Mouse (Mus musculus): ENCODE data around the gene Kcnj6.

The Kcnj6 gene

DNA sequence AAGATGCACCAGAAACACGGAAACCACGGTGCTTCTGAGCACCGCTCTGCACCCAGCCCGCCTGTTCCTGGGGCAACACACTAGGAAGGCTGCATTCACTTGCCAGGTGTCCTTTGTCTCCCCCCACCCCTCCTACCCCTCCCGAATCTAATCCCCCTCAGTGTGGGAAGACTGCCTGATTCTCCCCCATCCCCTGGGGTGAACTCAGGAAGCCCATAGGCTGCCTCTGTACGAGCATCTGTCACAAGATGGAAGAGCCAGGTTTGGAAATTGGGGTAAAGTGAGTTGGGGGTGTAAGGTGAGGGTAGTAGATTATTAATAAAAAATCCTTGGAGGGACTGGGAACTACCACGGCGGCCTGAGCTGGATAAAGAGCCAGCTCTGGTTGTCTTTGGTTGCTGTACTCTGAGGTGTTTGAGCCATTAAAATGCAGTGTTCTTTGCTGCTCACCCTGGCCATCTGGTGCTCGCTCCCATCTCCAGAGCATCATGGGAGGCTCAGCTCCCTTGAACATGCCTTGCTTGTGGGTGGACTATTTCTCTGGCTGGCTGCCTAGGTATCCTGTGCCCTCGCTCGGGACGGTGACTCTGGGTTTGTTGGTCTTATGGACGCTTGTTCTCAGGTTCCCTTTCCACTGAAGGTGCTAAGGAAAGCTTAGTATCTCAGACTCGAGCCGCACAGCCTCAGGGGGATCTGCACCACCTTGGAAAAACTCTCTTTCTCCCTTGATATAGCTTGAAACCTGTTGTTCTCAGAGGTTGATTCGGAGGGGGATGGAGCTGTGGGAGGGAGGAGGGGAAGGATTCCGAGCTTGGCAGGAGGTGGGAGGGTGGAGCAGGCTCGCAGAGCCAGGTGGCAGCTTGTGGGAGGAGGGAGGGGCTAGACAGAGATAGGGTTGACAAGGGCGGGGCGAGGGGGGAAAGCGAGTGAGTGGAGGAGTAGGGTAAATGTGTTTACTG lies 65.9 kb downstream of the Kcnj6 start:
- peak; percentile 4 for DNase-seq (ENCODE audit: low spot score)

GRCm38 (mm10) chr16:94925364-94925763 lies 72.1 kb downstream of the Kcnj6 start:
- no peak for DNase-seq (ENCODE audit: low spot score)

DNA sequence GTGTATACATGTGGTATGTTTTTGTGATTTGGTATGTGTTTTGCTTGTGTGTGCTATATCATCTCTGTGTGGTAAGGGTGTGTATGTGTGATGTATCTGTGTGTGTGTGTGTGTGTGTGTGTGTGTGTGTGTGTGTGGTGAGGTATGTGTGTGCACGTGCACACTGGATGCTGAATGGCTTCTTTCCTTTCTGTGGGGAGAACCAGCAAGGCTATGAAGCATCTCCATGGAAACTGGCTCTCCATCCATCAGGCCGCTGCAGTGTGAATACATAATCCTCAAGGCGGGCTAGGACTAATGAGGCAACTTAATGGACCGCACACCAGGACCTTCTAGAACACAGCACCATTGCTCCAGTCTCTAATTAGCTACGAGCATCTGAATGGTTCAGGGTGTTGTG lies 78.3 kb downstream of the Kcnj6 start:
- DNase-seq (ENCODE audit: low spot score): no peak

DNA sequence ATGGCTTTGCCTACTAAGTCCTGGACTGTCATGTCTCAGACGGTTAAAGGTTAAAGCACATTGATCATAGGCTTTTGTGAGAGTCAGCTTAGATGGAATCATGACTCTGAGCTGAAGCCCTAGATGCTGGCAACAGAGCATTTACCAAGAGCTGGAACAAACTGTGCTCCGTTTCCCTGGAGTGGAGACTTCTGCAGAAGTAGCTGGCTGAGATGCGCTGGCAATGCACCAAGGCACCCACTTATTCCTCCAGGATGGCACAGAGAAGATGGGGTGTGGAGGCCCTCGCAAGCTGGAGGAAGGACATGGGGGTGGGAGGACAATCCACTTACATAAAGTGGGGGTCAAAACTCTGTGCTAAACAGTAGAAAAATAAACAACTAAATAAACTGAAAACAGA lies 91.5 kb downstream of the Kcnj6 start:
- DNase-seq (ENCODE audit: low spot score): no peak

DNA sequence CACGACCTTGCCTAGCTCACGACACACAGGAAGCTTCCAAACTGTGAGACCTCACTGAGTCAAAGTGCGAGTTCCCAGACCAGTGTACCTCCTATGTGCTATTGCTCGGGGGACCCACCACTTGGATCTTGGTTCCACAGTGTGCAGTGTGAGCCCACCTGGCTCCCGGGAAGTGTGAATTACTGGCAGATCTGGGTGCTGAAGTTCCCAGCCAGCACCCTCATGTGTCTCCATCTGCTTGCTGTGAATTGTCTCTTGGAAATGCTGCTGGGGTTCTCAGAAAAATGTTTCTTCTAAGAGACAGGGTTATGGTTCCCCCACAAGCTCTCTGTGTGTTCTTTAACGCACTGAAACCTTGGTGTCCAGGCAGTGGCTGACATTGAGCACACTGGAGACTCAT lies 98.7 kb downstream of the Kcnj6 start:
- no peak for DNase-seq (ENCODE audit: low spot score)

DNA sequence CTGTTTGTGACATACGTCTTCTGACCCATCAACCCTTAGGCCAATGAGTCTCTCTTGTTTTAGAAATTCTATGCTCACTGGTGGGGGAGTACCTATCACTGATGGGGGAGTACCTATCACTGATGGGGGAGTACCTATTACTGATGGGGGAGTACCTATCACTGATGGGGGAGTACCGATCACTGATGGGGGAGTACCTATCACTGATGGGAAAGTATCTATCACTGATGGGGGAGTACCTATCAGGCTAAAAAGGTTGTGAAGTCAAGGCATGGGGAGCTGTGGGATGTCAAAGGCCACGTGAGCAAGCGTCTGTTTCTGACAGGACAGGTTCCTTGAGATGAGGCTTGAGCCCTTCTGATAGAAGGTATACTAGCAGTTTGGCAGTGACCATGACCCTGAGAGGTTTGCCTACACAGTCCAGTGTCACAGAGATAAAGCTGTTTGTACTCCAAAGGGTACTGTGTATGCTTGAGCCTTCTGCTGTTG lies 105.3 kb downstream of the Kcnj6 start:
- DNase-seq (ENCODE audit: low spot score): no peak

DNA sequence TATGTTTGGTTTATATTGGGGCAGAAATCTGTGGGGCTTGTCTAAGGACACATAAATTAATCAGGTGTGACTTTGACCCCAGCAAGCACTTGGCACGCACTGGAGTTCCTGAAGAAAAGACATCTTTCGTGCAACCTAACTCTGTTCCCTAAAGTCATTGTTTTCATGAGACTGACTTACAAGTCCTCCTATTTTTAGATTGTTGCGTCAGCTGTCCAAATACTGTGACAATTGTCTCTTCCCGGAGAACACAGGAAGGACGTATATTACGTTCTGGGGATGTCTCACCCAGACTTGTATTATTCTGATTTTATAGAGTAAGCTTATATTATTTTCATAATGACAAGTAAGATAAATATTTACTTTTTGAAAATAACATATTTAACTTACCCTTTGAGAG lies 106.9 kb downstream of the Kcnj6 start:
- DNase-seq (ENCODE audit: low spot score): no peak

- DNase-seq (ENCODE audit: low spot score): no peak
Measured at GRCm38 (mm10) chr16:94890056-94890455, 107.4 kb downstream of the Kcnj6 start.

DNA sequence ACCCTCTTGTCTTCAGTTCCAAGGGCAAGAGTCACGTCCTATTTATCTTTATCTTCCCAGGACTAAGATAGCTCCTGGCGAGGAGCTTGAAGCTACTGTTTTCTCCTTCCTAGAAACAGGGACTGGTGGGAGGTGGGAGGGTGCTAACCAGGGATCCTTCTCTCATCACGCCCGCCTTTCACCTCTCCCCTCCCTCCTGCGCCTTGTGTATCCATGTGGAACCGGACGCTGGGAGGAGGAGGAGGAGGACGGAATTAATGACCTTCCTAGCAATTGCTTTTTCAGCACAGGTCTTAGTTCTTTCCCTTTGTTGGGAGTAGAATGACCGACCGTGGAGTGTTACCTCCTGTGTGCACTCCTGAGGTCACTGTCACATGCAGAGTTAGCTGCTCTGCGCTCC lies 108.9 kb downstream of the Kcnj6 start:
- no peak for DNase-seq (ENCODE audit: low spot score)

DNA sequence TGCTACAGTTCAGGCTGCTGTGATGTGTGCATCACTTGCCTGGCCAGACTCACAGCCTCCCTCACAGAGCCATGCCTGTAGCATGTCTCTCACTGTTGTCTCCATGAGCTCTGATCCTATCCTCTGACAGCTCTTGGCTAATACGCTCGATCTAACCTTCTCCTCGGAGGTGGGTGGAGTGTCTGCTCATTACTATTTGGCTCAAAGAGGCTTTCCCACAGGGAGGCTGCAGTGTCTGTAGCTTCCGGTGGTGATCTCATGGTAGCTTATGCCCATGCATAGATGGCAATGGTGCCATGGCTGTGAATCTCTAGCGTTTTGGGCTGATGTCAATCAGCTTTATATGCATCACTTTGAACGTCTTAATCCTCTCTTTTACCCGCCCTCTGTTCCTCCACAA lies 111.1 kb downstream of the Kcnj6 start:
- no peak for DNase-seq (ENCODE audit: low spot score)

DNA sequence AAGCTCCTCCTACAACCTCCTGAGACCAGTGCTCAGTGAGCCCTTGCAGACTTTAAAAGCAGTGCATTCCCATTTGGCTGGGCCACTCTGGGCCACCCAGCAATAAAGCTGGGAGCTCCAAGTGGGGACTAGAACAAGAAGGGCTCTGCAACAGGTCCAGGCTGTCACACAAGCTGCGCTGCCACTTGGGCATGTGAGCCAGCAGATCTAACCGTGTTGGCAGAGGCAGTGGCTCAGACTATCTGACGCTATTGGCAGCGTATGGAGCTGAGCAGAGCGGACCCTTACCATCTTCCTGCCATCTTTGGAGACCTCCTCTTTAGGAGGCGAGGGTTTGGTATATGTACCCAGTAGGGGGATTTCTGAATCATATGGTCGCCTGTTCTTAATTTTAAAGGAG lies 112.4 kb downstream of the Kcnj6 start:
- DNase-seq (ENCODE audit: low spot score): no peak

DNA sequence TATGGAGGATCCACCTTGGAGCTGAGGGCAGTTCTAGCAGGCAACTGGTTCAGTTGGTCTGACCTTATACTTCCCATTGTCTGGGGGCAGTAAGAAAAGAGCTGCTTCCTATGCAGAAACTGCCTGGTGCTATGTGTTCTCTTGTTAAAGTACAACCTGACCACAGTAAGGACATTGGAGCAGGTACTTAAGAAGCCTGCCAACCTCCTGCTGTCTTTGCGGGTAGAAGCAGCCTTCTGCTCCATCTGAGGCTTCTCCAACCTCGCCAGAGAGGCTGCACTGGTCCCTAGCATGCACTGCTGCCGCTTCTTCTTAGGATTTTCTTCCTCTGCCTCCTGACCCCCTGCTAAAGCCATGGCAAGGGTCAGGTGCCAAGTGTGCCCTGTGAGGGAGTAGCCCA lies 113.6 kb downstream of the Kcnj6 start:
- no peak for DNase-seq (ENCODE audit: low spot score)

DNA sequence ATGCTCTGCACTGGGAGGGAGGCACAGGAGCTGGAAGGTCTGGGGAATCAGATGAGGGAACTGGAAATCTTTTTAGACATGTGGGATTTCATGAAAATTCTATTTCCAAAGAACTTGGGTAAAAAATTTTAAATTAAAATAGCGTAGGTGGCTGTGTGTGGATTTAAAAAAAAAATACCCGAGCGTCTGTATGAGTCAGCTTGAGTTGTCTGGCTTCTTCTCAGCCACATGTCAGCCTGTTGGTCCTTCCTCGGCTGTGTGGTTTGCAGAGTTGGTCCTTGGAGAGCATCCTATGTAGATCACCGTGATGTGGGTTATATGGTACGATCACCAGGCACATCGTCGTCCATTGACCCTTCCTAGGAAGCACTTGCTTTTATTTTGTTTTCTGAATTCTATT lies 114.3 kb downstream of the Kcnj6 start:
- no peak for DNase-seq (ENCODE audit: low spot score)

- no peak for DNase-seq (ENCODE audit: low spot score)
Measured at GRCm38 (mm10) chr16:94882111-94882510, 115.4 kb downstream of the Kcnj6 start.

DNA sequence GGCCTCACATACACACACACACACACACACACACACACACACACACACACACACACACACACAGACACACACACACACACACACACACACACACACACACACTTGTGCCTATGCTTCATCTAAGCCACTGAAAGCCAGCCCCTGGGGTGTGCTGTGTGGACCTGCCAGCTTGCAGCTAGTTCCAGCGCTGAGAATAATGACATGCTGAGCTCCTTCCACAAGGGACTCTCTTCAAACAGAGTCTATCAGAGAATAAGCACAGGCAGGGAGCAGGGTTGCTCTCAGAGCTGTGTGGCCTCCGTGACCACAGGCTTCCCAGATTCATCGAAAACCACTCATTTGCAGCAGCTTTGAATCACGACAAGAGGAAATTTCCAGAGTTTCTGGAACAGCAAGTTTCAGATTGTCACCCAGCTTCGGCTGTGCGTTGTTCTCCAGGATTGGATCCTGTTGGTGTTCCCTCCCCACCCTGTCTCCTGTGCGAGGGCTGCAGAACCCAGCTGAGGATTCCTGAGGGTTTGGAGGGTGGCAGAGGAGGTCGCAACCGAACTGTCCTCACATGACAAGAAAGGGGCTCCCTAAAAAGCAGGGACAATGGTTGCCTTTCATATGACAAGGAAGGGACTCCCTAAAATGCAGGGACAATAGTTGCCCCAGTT lies 124.8 kb downstream of the Kcnj6 start:
- no peak for DNase-seq (ENCODE audit: low spot score)

DNA sequence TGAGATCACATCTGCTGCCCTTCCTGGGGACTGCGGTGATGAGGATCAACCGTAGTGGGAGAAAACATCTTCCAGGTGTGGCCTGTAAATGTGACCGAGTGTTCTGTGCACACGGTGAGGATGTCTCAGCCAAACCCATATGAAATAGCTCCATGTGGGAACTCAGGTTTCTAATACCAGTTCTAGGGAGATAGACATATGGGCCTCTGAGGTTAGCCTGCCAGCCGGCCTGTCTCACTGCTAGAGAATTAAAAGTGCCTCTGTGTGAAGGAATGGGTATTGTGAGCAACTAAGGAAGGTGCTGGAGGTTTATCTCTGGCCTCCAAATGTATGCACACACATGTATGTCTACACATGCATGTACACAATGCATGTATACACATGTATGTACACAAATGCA lies 129.1 kb downstream of the Kcnj6 start:
- DNase-seq (ENCODE audit: low spot score): no peak

GRCm38 (mm10) chr16:94866300-94866956 lies 131.1 kb downstream of the Kcnj6 start:
- DNase-seq (ENCODE audit: low spot score): peak; percentile 49

GRCm38 (mm10) chr16:94865796-94866195 lies 131.7 kb downstream of the Kcnj6 start:
- no peak for DNase-seq (ENCODE audit: low spot score)

GRCm38 (mm10) chr16:94865101-94865500 lies 132.4 kb downstream of the Kcnj6 start:
- DNase-seq (ENCODE audit: low spot score): no peak

DNA sequence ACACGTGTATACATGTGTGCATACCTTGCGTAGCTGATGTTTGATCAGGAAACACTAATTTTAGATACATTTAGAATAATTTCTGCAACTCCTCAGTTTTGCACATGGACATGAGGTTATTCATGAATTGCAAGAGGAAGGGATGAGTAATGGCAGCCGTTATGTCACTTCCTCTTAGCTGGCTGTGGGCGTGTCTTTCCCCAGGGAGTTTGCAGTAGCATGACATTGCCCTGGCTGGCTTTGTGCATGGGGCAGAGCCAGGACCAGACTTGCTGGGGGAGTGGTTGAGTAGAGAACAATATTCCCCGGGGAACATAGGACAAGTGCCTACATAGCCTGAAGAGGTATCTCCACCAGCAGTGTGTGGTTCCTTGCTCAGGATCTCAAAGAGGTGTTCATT lies 134.0 kb downstream of the Kcnj6 start:
- no peak for DNase-seq (ENCODE audit: low spot score)

DNA sequence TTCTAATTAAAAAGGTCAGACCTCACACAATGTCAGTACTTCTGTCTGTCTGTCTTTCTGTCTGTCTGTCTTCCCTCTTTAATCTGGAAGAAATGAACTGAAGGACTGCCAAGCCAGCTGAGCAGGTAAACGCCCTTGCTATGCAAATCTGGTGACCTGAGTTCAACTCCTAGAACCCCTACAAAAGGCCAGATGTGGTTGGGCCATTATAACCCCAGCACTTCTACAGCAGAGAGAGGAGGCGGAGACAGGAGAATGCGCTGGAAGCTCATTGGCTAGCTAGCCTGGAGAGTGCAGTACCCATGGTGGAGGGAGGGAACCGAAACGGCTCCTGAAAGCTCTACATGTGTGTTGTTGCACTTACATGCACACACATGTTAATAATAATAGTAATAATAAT lies 141.5 kb downstream of the Kcnj6 start:
- DNase-seq (ENCODE audit: low spot score): no peak

- no peak for DNase-seq (ENCODE audit: low spot score)
Measured at GRCm38 (mm10) chr16:94852407-94853160, 144.9 kb downstream of the Kcnj6 start.

Measured in embryo, embryonic 10.5 days (tissue).